Mouse (Mus musculus) left cerebral cortex, adult 2 months (tissue): ENCODE results near the gene Gm20838. TPM values are rescaled to one million over a fixed set of nuclear protein-coding genes. Genes with fewer than 3 reads are reported as not detected.
"Not testable (repeated sequence)": the region's sequence is repeated elsewhere in the genome, so short reads cannot be mapped to it uniquely, and the experiment has no call there.

ENCODE experiments used
- DNase-seq, 2 experiments: peaks; one replicate each; pipeline ENCODE4 v3.0.0; 2021 to 2022; ENCODE audit warnings: low spot score in 2 of 2, mixed read lengths in 1 of 2; ENCODE audit errors: extremely low spot score in 1 of 2
- H3K27ac ChIP-seq: fragments of 200-600 bp; 2 replicates; pipeline ENCODE4 v1.8.1; 2022
- H3K4me3 ChIP-seq: fragments of 200-600 bp; 2 replicates; pipeline ENCODE4 v1.8.1; 2022
- intact Hi-C: fragments of 180-260 bp; cut with DNase I; formaldehyde crosslinking; loops from one replicate; pipeline ENCODE4 v1.15.1; 2025
- long read RNA-seq, 2 experiments: library from polyadenylated mRNA; stranded (forward); transcript quantifications; one replicate each; pipeline ENCODE4 v2.0.0; 2021; ENCODE audit warnings: borderline mapping rate in 2 of 2
- total RNA-seq, 2 experiments: library from RNA; stranded (reverse); gene quantifications; 2 replicates each; pipeline ENCODE4 v1.2.3; 2021

The Gm20838 gene
- not detected for total RNA-seq
- long read RNA-seq, experiment 1, result 0 reads
- long read RNA-seq, experiment 2, result 0 reads

GRCm38 (mm10) chrY:33543064-33543463 is at the start of gene Gm20838:
TSS of gene Gm20838 (minus strand) at chrY:33543164.
- H3K27ac ChIP-seq, intact Hi-C loops, DNase-seq, H3K4me3 ChIP-seq: not testable (repeated sequence)
